Mouse (Mus musculus) olfactory bulb, adult 2 months (tissue): ENCODE results near the gene Tnk2. TPM values are rescaled to one million over a fixed set of nuclear protein-coding genes. Genes with fewer than 3 reads are reported as not detected.

Experiments
- H3K27ac ChIP-seq: fragments of 200-500 bp; 2 replicates; pipeline ENCODE4 v1.5.1; 2012; ENCODE audit warnings: low read depth, low read length; ENCODE audit not compliant: insufficient read depth
- H3K4me1 ChIP-seq: fragments of 200-500 bp; 2 replicates; pipeline ENCODE4 v1.6.1; 2012; ENCODE audit warnings: low read length; ENCODE audit not compliant: control insufficient read depth, insufficient read depth
- H3K4me3 ChIP-seq: fragments of 200-500 bp; 2 replicates; pipeline ENCODE4 v1.5.1; 2012; ENCODE audit warnings: mild to moderate bottlenecking, low read depth, low read length, moderate library complexity; ENCODE audit not compliant: insufficient read depth
- CTCF ChIP-seq: fragments of 200-500 bp; IDR thresholded peaks from 2 replicates; pipeline ENCODE4 v1.5.1; 2012; ENCODE audit warnings: low read depth, mild to moderate bottlenecking, low read length, moderate library complexity; ENCODE audit not compliant: insufficient read depth
- POLR2A ChIP-seq: fragments of 200-500 bp; IDR thresholded peaks from 2 replicates; pipeline ENCODE4 v1.6.1; 2012; ENCODE audit warnings: mild to moderate bottlenecking, low read depth, low read length, moderate library complexity; ENCODE audit not compliant: insufficient read depth
- WGBS: fragments of 180-500 bp; shearing (Covaris S2); methylation state at CpG from one replicate; pipeline ENCODE4 v1.1.7; 2018; 5-methylcytosine and 5-hydroxymethylcytosine counted together
- polyA plus RNA-seq: library from polyadenylated mRNA; stranded (reverse); fragments of >200 nt; gene quantifications from 2 replicates; pipeline ENCODE4 v1.2.4, GENCODE M21; 2012; ENCODE audit warnings: low replicate concordance; ENCODE audit not compliant: missing spikeins, insufficient read depth, insufficient read length

The Tnk2 gene
- polyA plus RNA-seq, 1 experiment, result not detected

GRCm38 (mm10) chr16:32655534-32655933 lies 11.9 kb downstream of the Tnk2 start:
- 81% methylated on average over 4 of the region's 4 CpGs for WGBS
- Histone ChIP-seq H3K4me1 (peaks cover 39% of the 10 kb centered on the region), H3K4me3 (no peak overlapping the region), H3K27ac (no peak overlapping the region)
- TF ChIP-seq POLR2A (no peak), CTCF (no peak)

- no peak overlapping the region for H3K27ac ChIP-seq
- no peak overlapping the region for H3K4me3 ChIP-seq
- TF ChIP-seq CTCF (no peak), POLR2A (no peak)
- 79% methylated on average over 8 of the region's 8 CpGs for WGBS
- peaks cover 45% of the 10 kb centered on the region for H3K4me1 ChIP-seq
Measured at GRCm38 (mm10) chr16:32656321-32656720, 12.6 kb downstream of the Tnk2 start.

- 78% methylated on average over 8 of the region's 8 CpGs for WGBS
- TF ChIP-seq POLR2A, result no peak
- TF ChIP-seq CTCF, result no peak
- H3K27ac ChIP-seq, result no peak overlapping the region
- no peak overlapping the region for H3K4me3 ChIP-seq
- H3K4me1 ChIP-seq, result peaks cover 49% of the 10 kb centered on the region
Measured at GRCm38 (mm10) chr16:32656794-32657193, 13.1 kb downstream of the Tnk2 start.

GRCm38 (mm10) chr16:32657498-32658250 lies 14.0 kb downstream of the Tnk2 start:
- no peak overlapping the region for H3K27ac ChIP-seq
- TF ChIP-seq POLR2A (no peak), CTCF (no peak)
- no peak overlapping the region for H3K4me3 ChIP-seq
- WGBS, result 85% methylated on average over 16 of the region's 16 CpGs
- H3K4me1 ChIP-seq, result peaks cover 54% of the 10 kb centered on the region

- no peak for TF ChIP-seq CTCF
- TF ChIP-seq POLR2A, result no peak
- WGBS, result 2% methylated on average over 18 of the region's 21 CpGs
- peak overlapping the region; percentile 53 for H3K4me3 ChIP-seq
- peaks cover 61% of the 10 kb centered on the region for H3K4me1 ChIP-seq
- H3K27ac ChIP-seq, result peak overlapping the region; percentile 57
Measured at GRCm38 (mm10) chr16:32658743-32659171, 15.1 kb downstream of the Tnk2 start.

GRCm38 (mm10) chr16:32659385-32659784 lies 15.7 kb downstream of the Tnk2 start:
- Histone ChIP-seq H3K4me1 (peaks cover 55% of the 10 kb centered on the region), H3K27ac (peak overlapping the region; percentile 57; the same call in 1 of the 2 replicates), H3K4me3 (peak overlapping the region; percentile 53)
- no peak for TF ChIP-seq POLR2A
- peak; percentile 65 for TF ChIP-seq CTCF
- 9% methylated on average over 8 of the region's 8 CpGs for whole genome bisulfite sequencing

GRCm38 (mm10) chr16:32660095-32660494 lies 16.4 kb downstream of the Tnk2 start:
- Histone ChIP-seq H3K4me1 (peaks cover 53% of the 10 kb centered on the region), H3K27ac (peak overlapping the region; percentile 57), H3K4me3 (no peak overlapping the region)
- 3% methylated on average over 1 of the region's 1 CpGs for WGBS
- no peak for TF ChIP-seq POLR2A
- no peak for TF ChIP-seq CTCF

GRCm38 (mm10) chr16:32660557-32661321 lies 17.1 kb downstream of the Tnk2 start:
- H3K4me1 ChIP-seq, result peaks cover 57% of the 10 kb centered on the region
- peak overlapping the region; percentile 57 for H3K27ac ChIP-seq
- H3K4me3 ChIP-seq, result peak overlapping the region; percentile 36; the same call in 1 of the 2 replicates
- TF ChIP-seq CTCF, result no peak
- no peak for TF ChIP-seq POLR2A
- 13% methylated on average over 10 of the region's 10 CpGs for WGBS

GRCm38 (mm10) chr16:32661493-32661921 lies 17.8 kb downstream of the Tnk2 start:
- Histone ChIP-seq H3K4me1 (peaks cover 58% of the 10 kb centered on the region), H3K27ac (peak overlapping the region; percentile 57), H3K4me3 (peak overlapping the region; percentile 36)
- TF ChIP-seq CTCF (no peak), POLR2A (no peak)
- WGBS, result 26% methylated on average over 10 of the region's 10 CpGs
